Mouse (Mus musculus) brain, embryonic 14.5 days (tissue): Measurements from ENCODE around the gene Asap2.

Source experiments
- CTCF ChIP-seq: fragments of 200-500 bp; IDR thresholded peaks from 2 replicates; pipeline ENCODE4 v1.5.1; 2012; ENCODE audit warnings: inconsistent platforms, mild to moderate bottlenecking, moderate library complexity, borderline replicate concordance; ENCODE audit not compliant: insufficient read depth, insufficient read length; ENCODE audit errors: extremely low read depth
- POLR2A ChIP-seq: fragments of 200-500 bp; IDR thresholded peaks from 2 replicates; pipeline ENCODE4 v1.6.1; 2012; ENCODE audit warnings: mild to moderate bottlenecking, inconsistent platforms, borderline replicate concordance; ENCODE audit not compliant: poor library complexity, insufficient read depth, insufficient read length, severe bottlenecking; ENCODE audit errors: extremely low read depth

- no peak for TF ChIP-seq POLR2A
- no peak for TF ChIP-seq CTCF
Observed at GRCm38 (mm10) chr12:21225358-21225757, 235.1 kb downstream of the Asap2 start.
